Mouse (Mus musculus): ENCODE measurements around the gene Itk. TPM values are rescaled to one million over a fixed set of nuclear protein-coding genes. Genes with fewer than 3 reads are reported as not detected.

Gene Itk
- polyA plus RNA-seq, 1 experiment = not detected

DNA sequence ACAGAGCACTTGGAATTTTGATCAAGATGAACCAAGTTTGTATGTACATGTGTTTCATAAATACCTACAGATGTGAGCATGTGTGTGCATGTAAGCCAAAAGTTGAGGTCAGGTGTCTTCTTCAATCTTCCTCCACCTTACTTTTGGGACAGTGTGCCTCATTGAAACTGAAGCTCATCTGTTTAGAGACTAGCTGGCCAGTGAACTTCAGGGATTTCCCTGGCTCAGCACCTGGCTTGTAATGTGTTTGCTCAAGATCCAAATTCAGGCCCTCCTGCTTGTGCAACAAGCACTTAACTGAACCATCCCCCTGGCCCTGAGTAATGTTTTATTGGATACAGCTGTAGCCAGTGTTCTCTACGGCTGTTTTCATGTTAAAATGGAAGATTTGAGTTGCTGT, 29.1 kb upstream of the Itk start:
- no peaks in the 10 kb centered on the region for H3K4me1 ChIP-seq (ENCODE audit: control insufficient read depth, insufficient read depth, low read length)
- no peak overlapping the region for H3K4me3 ChIP-seq (ENCODE audit: insufficient read depth, low read length)
- H3K27ac ChIP-seq (ENCODE audit: insufficient read depth, low read depth, low read length) = no peak overlapping the region
- TF ChIP-seq POLR2A (IDR thresholded peaks at IDR 0.05; ENCODE audit: borderline replicate concordance, low read depth, low read length) = no peak
- no peak for TF ChIP-seq CTCF (IDR thresholded peaks at IDR 0.05; ENCODE audit: low read depth, low read length)

DNA sequence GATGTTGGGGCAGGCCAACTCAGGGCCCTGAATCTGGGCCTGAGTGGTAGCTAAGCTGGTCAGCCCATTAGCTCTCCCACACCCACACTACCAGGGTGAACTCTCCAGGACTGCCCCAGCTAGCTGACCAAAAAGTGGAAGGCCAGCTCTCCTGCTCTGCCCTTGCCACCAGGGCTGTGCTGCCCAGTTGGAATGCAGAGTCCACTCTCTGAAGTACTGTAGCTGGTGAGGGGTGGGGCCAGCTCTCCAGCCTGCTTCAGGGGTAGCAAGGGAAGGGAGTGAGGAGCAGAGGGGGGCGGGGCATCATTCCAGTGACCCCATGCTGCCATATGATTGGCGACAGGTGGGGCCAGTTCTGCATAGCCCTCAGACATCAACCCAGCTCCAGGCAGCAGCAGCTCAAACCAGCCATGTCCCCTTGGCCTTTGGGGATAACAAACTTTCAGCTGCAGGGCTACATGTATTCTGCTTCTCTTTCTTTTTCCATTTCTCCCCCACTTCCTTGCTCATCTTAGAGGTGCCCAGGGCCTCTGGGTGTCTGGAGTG, 20.8 kb upstream of the Itk start:
- Histone ChIP-seq H3K4me3 (ENCODE audit: insufficient read depth, low read length) (no peak overlapping the region), H3K27ac (ENCODE audit: insufficient read depth, low read depth, low read length) (no peak overlapping the region), H3K4me1 (ENCODE audit: control insufficient read depth, insufficient read depth, low read length) (no peaks in the 10 kb centered on the region)
- no peak for TF ChIP-seq CTCF (IDR thresholded peaks at IDR 0.05; ENCODE audit: low read depth, low read length)
- no peak for TF ChIP-seq POLR2A (IDR thresholded peaks at IDR 0.05; ENCODE audit: borderline replicate concordance, low read depth, low read length)

DNA sequence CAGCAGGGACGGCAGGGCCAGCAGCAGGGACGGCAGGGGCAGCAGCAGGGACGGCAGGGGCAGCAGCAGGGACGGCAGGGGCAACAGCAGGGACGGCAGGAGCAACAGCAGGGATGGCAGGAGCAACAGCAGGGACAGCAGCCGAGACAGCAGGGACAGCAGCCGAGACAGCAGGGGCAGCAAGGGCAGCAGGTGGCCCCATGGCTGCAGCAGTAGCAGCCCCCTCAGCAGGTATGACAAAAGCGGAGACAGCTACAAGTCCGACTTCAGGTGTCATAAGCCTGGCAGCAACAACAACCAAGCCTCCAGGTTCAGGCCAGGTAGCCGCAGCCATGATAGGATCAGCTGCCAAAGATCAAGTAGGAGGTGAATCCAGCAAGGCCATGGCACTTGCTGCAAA, 17.4 kb upstream of the Itk start:
- Histone ChIP-seq H3K4me1 (ENCODE audit: control insufficient read depth, insufficient read depth, low read length) (no peaks in the 10 kb centered on the region), H3K27ac (ENCODE audit: insufficient read depth, low read depth, low read length) (no peak overlapping the region), H3K4me3 (ENCODE audit: insufficient read depth, low read length) (no peak overlapping the region)
- no peak for TF ChIP-seq POLR2A (IDR thresholded peaks at IDR 0.05; ENCODE audit: borderline replicate concordance, low read depth, low read length)
- TF ChIP-seq CTCF (IDR thresholded peaks at IDR 0.05; ENCODE audit: low read depth, low read length) = no peak

DNA sequence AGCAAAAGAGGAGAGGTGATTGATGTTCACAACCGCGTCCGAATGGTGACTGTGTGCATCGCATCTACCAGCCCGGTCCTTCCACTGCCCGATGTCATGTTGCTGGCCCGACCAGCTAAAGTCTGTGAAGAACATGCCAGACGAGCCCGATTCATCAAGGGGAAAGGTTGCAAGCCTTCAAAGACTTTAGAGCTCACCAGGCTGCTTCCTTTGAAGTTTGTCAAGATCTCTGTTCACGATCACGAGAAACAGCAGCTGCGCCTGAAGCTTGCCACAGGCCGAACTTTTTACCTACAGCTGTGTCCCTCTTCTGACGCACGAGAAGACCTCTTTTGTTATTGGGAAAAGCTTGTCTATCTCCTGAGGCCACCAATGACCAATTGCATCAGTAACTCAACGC, 15.7 kb upstream of the Itk start:
- Histone ChIP-seq H3K4me1 (ENCODE audit: control insufficient read depth, insufficient read depth, low read length) (no peaks in the 10 kb centered on the region), H3K4me3 (ENCODE audit: insufficient read depth, low read length) (no peak overlapping the region), H3K27ac (ENCODE audit: insufficient read depth, low read depth, low read length) (no peak overlapping the region)
- TF ChIP-seq CTCF (IDR thresholded peaks at IDR 0.05; ENCODE audit: low read depth, low read length) = no peak
- no peak for TF ChIP-seq POLR2A (IDR thresholded peaks at IDR 0.05; ENCODE audit: borderline replicate concordance, low read depth, low read length)

DNA sequence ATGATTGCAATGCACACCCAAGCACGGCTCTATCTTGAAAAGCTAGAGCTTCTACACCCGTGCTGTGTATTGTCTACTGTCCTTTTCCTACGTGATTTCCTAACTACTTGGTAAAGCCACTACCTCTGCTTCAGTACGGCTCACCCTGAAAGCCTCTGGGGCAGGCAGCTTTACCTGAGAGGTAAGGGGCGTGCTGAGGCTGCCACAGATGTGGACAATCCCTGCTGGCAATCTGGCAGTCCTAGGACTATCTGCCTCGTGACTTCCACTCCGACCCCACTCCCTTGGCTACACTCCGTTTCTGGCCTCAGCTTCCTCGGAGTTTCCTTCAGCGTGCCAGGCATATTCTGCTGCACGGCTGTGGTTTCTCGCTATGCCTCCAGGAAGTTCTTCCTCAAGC, 12.2 kb upstream of the Itk start:
- Histone ChIP-seq H3K4me3 (ENCODE audit: insufficient read depth, low read length) (no peak overlapping the region), H3K27ac (ENCODE audit: insufficient read depth, low read depth, low read length) (no peak overlapping the region), H3K4me1 (ENCODE audit: control insufficient read depth, insufficient read depth, low read length) (no peaks in the 10 kb centered on the region)
- TF ChIP-seq CTCF (IDR thresholded peaks at IDR 0.05; ENCODE audit: low read depth, low read length) (no peak), POLR2A (IDR thresholded peaks at IDR 0.05; ENCODE audit: borderline replicate concordance, low read depth, low read length) (no peak)

DNA sequence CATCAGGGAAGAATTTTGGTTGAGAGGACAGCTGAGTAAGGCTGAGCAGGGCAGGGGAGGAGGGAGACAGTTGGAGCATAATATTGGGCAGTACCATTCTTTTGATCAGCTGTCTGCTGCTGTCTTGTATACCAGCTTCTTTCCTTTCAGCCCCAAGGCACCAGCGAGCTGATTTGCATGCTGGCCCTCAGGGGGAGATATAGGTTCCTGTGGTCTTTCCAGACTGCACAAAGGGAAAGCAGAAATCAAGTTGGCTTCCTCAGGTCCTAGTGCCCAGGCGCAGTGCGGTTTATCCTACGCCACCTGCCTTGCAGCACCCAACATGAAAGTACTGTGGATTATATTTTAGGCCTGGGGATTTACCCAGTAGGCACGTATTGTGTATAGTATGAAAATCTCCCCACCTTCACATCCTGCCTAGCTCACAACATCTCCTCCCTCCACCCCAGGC, 9.6 kb upstream of the Itk start:
- Histone ChIP-seq H3K4me3 (ENCODE audit: insufficient read depth, low read length) (no peak overlapping the region), H3K4me1 (ENCODE audit: control insufficient read depth, insufficient read depth, low read length) (no peaks in the 10 kb centered on the region), H3K27ac (ENCODE audit: insufficient read depth, low read depth, low read length) (no peak overlapping the region)
- TF ChIP-seq POLR2A (IDR thresholded peaks at IDR 0.05; ENCODE audit: borderline replicate concordance, low read depth, low read length) (no peak), CTCF (IDR thresholded peaks at IDR 0.05; ENCODE audit: low read depth, low read length) (no peak)

DNA sequence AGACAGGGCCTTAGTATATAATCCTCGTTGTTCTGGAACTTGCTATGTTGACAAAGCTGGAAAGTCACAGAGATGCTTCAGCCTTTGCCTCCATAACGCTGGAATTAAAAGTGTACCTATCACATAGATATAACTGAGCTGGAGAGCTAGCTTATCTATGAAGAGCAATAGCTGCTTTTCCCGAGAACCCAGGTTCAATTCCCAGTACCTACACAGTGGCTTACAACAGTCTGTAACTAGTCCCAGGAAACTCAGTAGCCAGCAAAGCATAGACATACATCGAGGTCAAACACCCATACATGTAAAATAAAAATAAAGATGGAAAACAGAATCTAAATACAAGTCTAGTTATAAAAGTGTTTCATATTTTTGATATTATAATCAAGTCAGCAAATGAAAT, 9.2 kb upstream of the Itk start:
- Histone ChIP-seq H3K4me1 (ENCODE audit: control insufficient read depth, insufficient read depth, low read length) (no peaks in the 10 kb centered on the region), H3K27ac (ENCODE audit: insufficient read depth, low read depth, low read length) (no peak overlapping the region), H3K4me3 (ENCODE audit: insufficient read depth, low read length) (no peak overlapping the region)
- TF ChIP-seq POLR2A (IDR thresholded peaks at IDR 0.05; ENCODE audit: borderline replicate concordance, low read depth, low read length) (no peak), CTCF (IDR thresholded peaks at IDR 0.05; ENCODE audit: low read depth, low read length) (no peak)

DNA sequence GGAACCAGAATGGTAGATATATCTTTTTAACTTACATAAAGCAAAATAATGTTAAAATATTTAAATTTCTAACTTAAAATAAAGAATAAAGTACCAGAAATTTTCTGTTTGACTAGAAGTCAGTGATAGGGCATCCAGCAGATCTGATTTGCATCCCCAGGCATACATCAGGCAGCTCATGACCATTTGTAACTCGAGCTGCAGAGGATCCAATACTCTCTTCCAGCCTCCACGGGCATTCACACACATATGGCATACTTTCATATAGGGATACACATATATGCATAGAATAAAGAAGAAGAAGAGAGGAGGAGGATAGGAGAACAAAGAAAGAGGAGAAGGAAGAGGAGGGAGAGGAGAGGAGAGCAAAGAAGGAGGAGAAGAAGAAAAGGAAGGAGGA, 8.6 kb upstream of the Itk start:
- no peak overlapping the region for H3K4me3 ChIP-seq (ENCODE audit: insufficient read depth, low read length)
- H3K4me1 ChIP-seq (ENCODE audit: control insufficient read depth, insufficient read depth, low read length) = no peaks in the 10 kb centered on the region
- no peak for TF ChIP-seq POLR2A (IDR thresholded peaks at IDR 0.05; ENCODE audit: borderline replicate concordance, low read depth, low read length)
- TF ChIP-seq CTCF (IDR thresholded peaks at IDR 0.05; ENCODE audit: low read depth, low read length) = no peak

DNA sequence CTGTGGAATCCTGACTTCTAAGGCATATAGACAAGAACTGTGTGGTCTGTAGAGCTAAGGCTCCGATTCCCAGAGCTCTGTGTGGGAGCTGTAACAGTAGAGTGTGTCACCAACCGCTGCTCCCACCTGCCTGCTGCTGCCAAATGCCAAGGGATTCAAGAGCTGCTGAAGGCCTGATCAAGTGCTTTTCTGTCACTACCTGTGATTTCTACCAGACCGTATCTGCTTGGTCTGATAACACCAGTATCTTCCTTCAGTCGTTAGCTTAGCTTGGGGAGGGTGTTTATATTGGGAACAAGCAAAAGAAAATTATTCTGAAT, 7.5 kb upstream of the Itk start:
- Histone ChIP-seq H3K27ac (ENCODE audit: insufficient read depth, low read depth, low read length) (no peak overlapping the region), H3K4me3 (ENCODE audit: insufficient read depth, low read length) (no peak overlapping the region), H3K4me1 (ENCODE audit: control insufficient read depth, insufficient read depth, low read length) (no peaks in the 10 kb centered on the region)
- TF ChIP-seq CTCF (IDR thresholded peaks at IDR 0.05; ENCODE audit: low read depth, low read length) (no peak), POLR2A (IDR thresholded peaks at IDR 0.05; ENCODE audit: borderline replicate concordance, low read depth, low read length) (no peak)

More for the DNA sequence above, 8.6 kb upstream of the Itk start:
- no peak overlapping the region for H3K27ac ChIP-seq (ENCODE audit: insufficient read depth, low read depth, low read length)

DNA sequence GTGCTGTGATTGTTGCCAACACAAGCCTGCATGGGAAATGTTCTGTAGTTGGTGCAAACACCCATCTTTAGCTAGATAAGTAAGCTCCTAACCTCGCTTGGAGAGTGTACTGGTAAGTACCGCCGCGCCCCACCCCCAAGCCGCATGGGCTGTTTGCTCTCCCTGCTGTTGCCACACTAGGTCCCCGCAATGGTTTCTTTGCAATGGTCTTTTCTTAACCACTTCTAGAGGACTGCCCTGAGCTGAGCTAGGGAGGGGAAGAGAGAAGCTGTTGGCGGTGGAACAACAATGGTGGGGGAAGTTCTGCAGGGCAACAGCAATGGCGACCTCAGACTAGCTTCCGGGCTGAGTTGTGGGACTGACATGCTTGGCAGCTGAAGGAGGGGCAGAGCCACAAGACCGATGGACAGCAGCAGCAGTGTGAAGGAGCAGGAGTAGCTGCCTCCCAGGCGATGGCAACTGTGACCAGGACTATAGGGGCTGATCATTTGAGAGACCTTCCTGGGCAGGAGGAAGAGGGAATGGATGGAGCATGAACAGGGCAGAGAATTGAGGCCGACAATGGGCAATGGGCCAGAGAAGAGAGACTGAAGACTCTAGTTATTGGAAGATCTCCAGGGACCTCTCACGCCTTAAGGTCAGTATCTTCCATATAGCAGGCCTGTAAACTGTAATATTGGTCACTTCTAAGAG, 7.0 kb upstream of the Itk start, which contains the start of gene Fam71b:
TSS of gene Fam71b (plus strand) at position 393 of the 693 bp plus-strand sequence.
- TF ChIP-seq POLR2A (IDR thresholded peaks at IDR 0.05; ENCODE audit: borderline replicate concordance, low read depth, low read length) (no peak), CTCF (IDR thresholded peaks at IDR 0.05; ENCODE audit: low read depth, low read length) (no peak)
- Histone ChIP-seq H3K27ac (ENCODE audit: insufficient read depth, low read depth, low read length) (no peak within 1 kb of the TSS), H3K4me3 (ENCODE audit: insufficient read depth, low read length) (no peak within 1 kb of the TSS), H3K4me1 (ENCODE audit: control insufficient read depth, insufficient read depth, low read length) (no peaks in the 10 kb centered on the region)

Data from bone marrow macrophage, adult 2 months (primary cell).